In genomic region chr4:155892017-155892416, GRCm38 (mm10) we compare ENCODE assay signal across 8 mouse cellular contexts. TPM values are rescaled to one million over a fixed set of nuclear protein-coding genes. Genes with fewer than 3 reads are reported as not detected.
A peak's percentile ranks its signal among the peaks of the same experiment; 100 is the strongest.
DNase-seq lines count a peak whose midpoint lies in the region; ATAC-seq and TF ChIP-seq lines count a peak whose summit lies in the region.

No protein-coding gene starts in this region.

- no peak for TF ChIP-seq EP300 in stomach, postnatal 0 days (optimal IDR thresholded peaks at IDR 0.05)

- peaks cover 4% of the 10 kb centered on the region for H3K4me1 ChIP-seq in bone marrow, adult 2 months (ENCODE audit: control insufficient read depth, insufficient read depth, low read length)
- H3K4me1 ChIP-seq in embryonic facial prominence, embryonic 13.5 days = peaks cover 48% of the 10 kb centered on the region
- peaks cover 27% of the 10 kb centered on the region for H3K4me1 ChIP-seq in heart, embryonic 11.5 days (ENCODE audit: control insufficient read depth, insufficient read depth, low read length)
- H3K4me1 ChIP-seq in kidney, embryonic 16.5 days (ENCODE audit: insufficient read depth, low read length) = peaks cover 37% of the 10 kb centered on the region
- H3K4me1 ChIP-seq in liver, embryonic 15.5 days (replicated peaks) = peaks cover 53% of the 10 kb centered on the region
- peaks cover 10% of the 10 kb centered on the region for H3K4me1 ChIP-seq in stomach, postnatal 0 days (replicated peaks; ENCODE audit: control insufficient read depth, insufficient read depth)

- H3K27ac ChIP-seq in bone marrow, adult 2 months (ENCODE audit: control insufficient read depth, insufficient read depth, low read depth, low read length, poor library complexity) = peak overlapping the region; percentile 100
- peak overlapping the region; percentile 95 for H3K27ac ChIP-seq in embryonic facial prominence, embryonic 13.5 days
- peak overlapping the region; percentile 96 for H3K27ac ChIP-seq in heart, embryonic 11.5 days (ENCODE audit: low read depth, low read length)
- H3K27ac ChIP-seq in kidney, embryonic 16.5 days (ENCODE audit: low read length) = peak overlapping the region; percentile 97
- H3K27ac ChIP-seq in liver, embryonic 15.5 days (replicated peaks) = peak overlapping the region; percentile 95
- H3K27ac ChIP-seq in stomach, postnatal 0 days (replicated peaks) = peak overlapping the region; percentile 99

- ATAC-seq in embryonic facial prominence, embryonic 13.5 days (ENCODE audit: insufficient number of reproducible peaks, insufficient read depth, low FRiP score, low TSS enrichment, low read depth) = peak; percentile 88
- peak; percentile 94 for ATAC-seq in heart, embryonic 11.5 days (replicated peaks; ENCODE audit: insufficient number of reproducible peaks, low FRiP score, low TSS enrichment)
- peak; percentile 91 for ATAC-seq in kidney, embryonic 16.5 days (ENCODE audit: low FRiP score, low TSS enrichment)
- peak; percentile 91 for ATAC-seq in liver, embryonic 15.5 days (ENCODE audit: insufficient read depth)
- ATAC-seq in stomach, postnatal 0 days (ENCODE audit: low FRiP score, low TSS enrichment) = peak; percentile 89

- DNase-seq in CD4-positive helper T cell, adult 2 months (ENCODE audit: low read depth, low spot score) = peak; percentile 91
- DNase-seq in neural tube, embryonic 10.5 days (ENCODE audit: extremely low spot score, low spot score) = peak; percentile 88
- DNase-seq in stomach, postnatal 0 days (ENCODE audit: low spot score) = peak; percentile 89

- H3K9me3 ChIP-seq in embryonic facial prominence, embryonic 13.5 days = no peaks in the 10 kb centered on the region
- no peaks in the 10 kb centered on the region for H3K9me3 ChIP-seq in heart, embryonic 11.5 days (replicated peaks; ENCODE audit: control insufficient read depth, low read length)
- no peaks in the 10 kb centered on the region for H3K9me3 ChIP-seq in kidney, embryonic 16.5 days (ENCODE audit: low read length)
- H3K9me3 ChIP-seq in liver, embryonic 15.5 days (replicated peaks) = no peaks in the 10 kb centered on the region
- no peaks in the 10 kb centered on the region for H3K9me3 ChIP-seq in stomach, postnatal 0 days (ENCODE audit: control insufficient read depth, low read length)

- H3K27me3 ChIP-seq in embryonic facial prominence, embryonic 13.5 days = no peaks in the 10 kb centered on the region
- no peaks in the 10 kb centered on the region for H3K27me3 ChIP-seq in heart, embryonic 11.5 days (ENCODE audit: control insufficient read depth, insufficient read depth, low read length)
- no peaks in the 10 kb centered on the region for H3K27me3 ChIP-seq in kidney, embryonic 16.5 days (ENCODE audit: insufficient read depth, low read length)
- H3K27me3 ChIP-seq in liver, embryonic 15.5 days = no peaks in the 10 kb centered on the region
- no peaks in the 10 kb centered on the region for H3K27me3 ChIP-seq in stomach, postnatal 0 days (ENCODE audit: control insufficient read depth, insufficient read depth, low read length)

- peaks cover 41% of the 10 kb centered on the region for H3K36me3 ChIP-seq in embryonic facial prominence, embryonic 13.5 days
- peaks cover 12% of the 10 kb centered on the region for H3K36me3 ChIP-seq in heart, embryonic 11.5 days (ENCODE audit: control insufficient read depth, insufficient read depth, low read length)
- peaks cover 30% of the 10 kb centered on the region for H3K36me3 ChIP-seq in kidney, embryonic 16.5 days (ENCODE audit: insufficient read depth, low read length)
- H3K36me3 ChIP-seq in liver, embryonic 15.5 days (replicated peaks) = peaks cover 44% of the 10 kb centered on the region
- H3K36me3 ChIP-seq in stomach, postnatal 0 days (ENCODE audit: control insufficient read depth, insufficient read depth, low read length) = peaks cover 7% of the 10 kb centered on the region

- WGBS in bone marrow, adult 2 months = under 1% methylated on average over 56 of the region's 56 CpGs
- WGBS in embryonic facial prominence, embryonic 13.5 days = under 1% methylated on average over 36 of the region's 56 CpGs
- under 1% methylated on average over 51 of the region's 56 CpGs for WGBS in heart, embryonic 11.5 days (ENCODE audit: insufficient replicate concordance)
- under 1% methylated on average over 56 of the region's 56 CpGs for WGBS in kidney, embryonic 16.5 days
- WGBS in liver, embryonic 15.5 days (ENCODE audit: insufficient replicate concordance) = under 1% methylated on average over 56 of the region's 56 CpGs
- 0% methylated on average over 33 of the region's 56 CpGs for WGBS in stomach, postnatal 0 days

- TF ChIP-seq CTCF in bone marrow, adult 2 months (IDR thresholded peaks at IDR 0.05; ENCODE audit: control insufficient read depth, insufficient read depth, low read length) = no peak
- peak; percentile 45; the same call in 1 of the 2 replicates for TF ChIP-seq CTCF in stomach, postnatal 0 days (IDR thresholded peaks at IDR 0.05; ENCODE audit: low read depth)

- H3K4me2 ChIP-seq in embryonic facial prominence, embryonic 13.5 days = peak overlapping the region; percentile 94
- H3K4me2 ChIP-seq in heart, embryonic 11.5 days = peak overlapping the region; percentile 98
- H3K4me2 ChIP-seq in kidney, embryonic 16.5 days (replicated peaks; ENCODE audit: low read depth, low read length) = peak overlapping the region; percentile 97
- peak overlapping the region; percentile 100 for H3K4me2 ChIP-seq in liver, embryonic 15.5 days
- H3K4me2 ChIP-seq in stomach, postnatal 0 days (replicated peaks; ENCODE audit: low read depth) = peak overlapping the region; percentile 97

- H3K4me3 ChIP-seq in bone marrow, adult 2 months (replicated peaks; ENCODE audit: control insufficient read depth, low read depth, low read length) = peak overlapping the region; percentile 99
- H3K4me3 ChIP-seq in embryonic facial prominence, embryonic 13.5 days = peak overlapping the region; percentile 77
- H3K4me3 ChIP-seq in heart, embryonic 11.5 days (ENCODE audit: low read depth, low read length) = peak overlapping the region; percentile 85
- peak overlapping the region; percentile 82 for H3K4me3 ChIP-seq in kidney, embryonic 16.5 days (ENCODE audit: low read length)
- H3K4me3 ChIP-seq in liver, embryonic 15.5 days (replicated peaks) = peak overlapping the region; percentile 92
- H3K4me3 ChIP-seq in stomach, postnatal 0 days (ENCODE audit: low read depth, low read length) = peak overlapping the region; percentile 94

- H3K9ac ChIP-seq in embryonic facial prominence, embryonic 13.5 days = peak overlapping the region; percentile 85
- H3K9ac ChIP-seq in heart, embryonic 11.5 days (ENCODE audit: low read depth, low read length) = peak overlapping the region; percentile 93
- peak overlapping the region; percentile 87 for H3K9ac ChIP-seq in kidney, embryonic 16.5 days (replicated peaks; ENCODE audit: low read length)
- peak overlapping the region; percentile 91 for H3K9ac ChIP-seq in liver, embryonic 15.5 days
- peak overlapping the region; percentile 94 for H3K9ac ChIP-seq in stomach, postnatal 0 days (ENCODE audit: low read length)

- peak; percentile 46; the same call in 1 of the 2 replicates for TF ChIP-seq POLR2A in bone marrow, adult 2 months (IDR thresholded peaks at IDR 0.05; ENCODE audit: borderline replicate concordance, control insufficient read depth, low read depth, low read length)

RNA-seq across cellular contexts. Expression of gene Acap3, which starts 0.4 kb away (rescaled TPM):
- 15.1 and 30.6 TPM in 2 replicates for polyA plus RNA-seq in bone marrow, adult 2 months (2011; ENCODE audit: insufficient read depth, insufficient read length, low replicate concordance, missing spikeins)
- polyA plus RNA-seq in embryonic facial prominence, embryonic 13.5 days (2015; fragmentation: Nextera tagmentation; extraction: Ambion mirVana) = 21.1 and 21.6 TPM in 2 replicates
- 9.2 and 10.2 TPM in 2 replicates for polyA plus RNA-seq in heart, embryonic 11.5 days (2014; fragmentation: Nextera tagmentation; extraction: Ambion mirVana)
- 16.5 and 17.6 TPM in 2 replicates for polyA plus RNA-seq in kidney, embryonic 16.5 days (2015; fragmentation: Nextera tagmentation; extraction: Ambion mirVana)
- 6.5 and 8.5 TPM in 2 replicates for polyA plus RNA-seq in liver, embryonic 15.5 days (2015; fragmentation: Nextera tagmentation; extraction: Ambion mirVana)
- 9.7 and 10.2 TPM in 2 replicates for polyA plus RNA-seq in stomach, postnatal 0 days (2015; fragmentation: Nextera tagmentation; extraction: Ambion mirVana)

RNA-seq across cellular contexts. Expression of gene Pusl1, which starts 0.4 kb away (rescaled TPM):
- polyA plus RNA-seq in bone marrow, adult 2 months (2011; ENCODE audit: insufficient read depth, insufficient read length, low replicate concordance, missing spikeins) = 5.2 and 18.4 TPM in 2 replicates
- polyA plus RNA-seq in embryonic facial prominence, embryonic 13.5 days (2015; fragmentation: Nextera tagmentation; extraction: Ambion mirVana) = 48.4 and 54.7 TPM in 2 replicates
- polyA plus RNA-seq in heart, embryonic 11.5 days (2014; fragmentation: Nextera tagmentation; extraction: Ambion mirVana) = 30.6 and 32.9 TPM in 2 replicates
- polyA plus RNA-seq in kidney, embryonic 16.5 days (2015; fragmentation: Nextera tagmentation; extraction: Ambion mirVana) = 51.4 and 55.1 TPM in 2 replicates
- polyA plus RNA-seq in liver, embryonic 15.5 days (2015; fragmentation: Nextera tagmentation; extraction: Ambion mirVana) = 14.3 and 15.6 TPM in 2 replicates
- 35.7 and 36.5 TPM in 2 replicates for polyA plus RNA-seq in stomach, postnatal 0 days (2015; fragmentation: Nextera tagmentation; extraction: Ambion mirVana)

RNA-seq across cellular contexts. Expression of gene Ints11, which starts 22.7 kb away (rescaled TPM):
- polyA plus RNA-seq in bone marrow, adult 2 months (2011; ENCODE audit: insufficient read depth, insufficient read length, low replicate concordance, missing spikeins) = 22.2 and 49.5 TPM in 2 replicates
- 70.9 and 81.0 TPM in 2 replicates for polyA plus RNA-seq in embryonic facial prominence, embryonic 13.5 days (2015; fragmentation: Nextera tagmentation; extraction: Ambion mirVana)
- 40.7 and 45.6 TPM in 2 replicates for polyA plus RNA-seq in heart, embryonic 11.5 days (2014; fragmentation: Nextera tagmentation; extraction: Ambion mirVana)
- 72.9 and 80.1 TPM in 2 replicates for polyA plus RNA-seq in kidney, embryonic 16.5 days (2015; fragmentation: Nextera tagmentation; extraction: Ambion mirVana)
- polyA plus RNA-seq in liver, embryonic 15.5 days (2015; fragmentation: Nextera tagmentation; extraction: Ambion mirVana) = 34.3 and 37.6 TPM in 2 replicates
- 30.7 and 32.6 TPM in 2 replicates for polyA plus RNA-seq in stomach, postnatal 0 days (2015; fragmentation: Nextera tagmentation; extraction: Ambion mirVana)

RNA-seq across cellular contexts. Expression of gene Cptp, which starts 22.8 kb away (rescaled TPM):
- polyA plus RNA-seq in bone marrow, adult 2 months (2011; ENCODE audit: insufficient read depth, insufficient read length, low replicate concordance, missing spikeins) = 2.8 and 5.9 TPM in 2 replicates
- polyA plus RNA-seq in embryonic facial prominence, embryonic 13.5 days (2015; fragmentation: Nextera tagmentation; extraction: Ambion mirVana) = 15.6 and 16.4 TPM in 2 replicates
- 12.2 and 12.8 TPM in 2 replicates for polyA plus RNA-seq in heart, embryonic 11.5 days (2014; fragmentation: Nextera tagmentation; extraction: Ambion mirVana)
- 20.0 TPM in 2 replicates for polyA plus RNA-seq in kidney, embryonic 16.5 days (2015; fragmentation: Nextera tagmentation; extraction: Ambion mirVana)
- 7.5 and 8.9 TPM in 2 replicates for polyA plus RNA-seq in liver, embryonic 15.5 days (2015; fragmentation: Nextera tagmentation; extraction: Ambion mirVana)
- 25.0 and 26.5 TPM in 2 replicates for polyA plus RNA-seq in stomach, postnatal 0 days (2015; fragmentation: Nextera tagmentation; extraction: Ambion mirVana)

RNA-seq across cellular contexts. Expression of gene Tas1r3, which starts 28.9 kb away (rescaled TPM):
- polyA plus RNA-seq in bone marrow, adult 2 months (2011; ENCODE audit: insufficient read depth, insufficient read length, low replicate concordance, missing spikeins) = 0.42 TPM in 1 of 2 replicates, not detected in the other
- 0.55 and 0.62 TPM in 2 replicates for polyA plus RNA-seq in embryonic facial prominence, embryonic 13.5 days (2015; fragmentation: Nextera tagmentation; extraction: Ambion mirVana)
- polyA plus RNA-seq in heart, embryonic 11.5 days (2014; fragmentation: Nextera tagmentation; extraction: Ambion mirVana) = 0.11 and 0.18 TPM in 2 replicates
- 0.22 and 0.40 TPM in 2 replicates for polyA plus RNA-seq in kidney, embryonic 16.5 days (2015; fragmentation: Nextera tagmentation; extraction: Ambion mirVana)
- 0.08 and 0.15 TPM in 2 replicates for polyA plus RNA-seq in liver, embryonic 15.5 days (2015; fragmentation: Nextera tagmentation; extraction: Ambion mirVana)
- polyA plus RNA-seq in stomach, postnatal 0 days (2015; fragmentation: Nextera tagmentation; extraction: Ambion mirVana) = 0.11 and 0.28 TPM in 2 replicates

Comparison
In these comparisons a context has a peak if more than half of its experiments do, and no peak if none do; other contexts are left out.
1. Peak in every context shown above with its lines: DNase-seq, ATAC-seq, H3K4me3 ChIP-seq and H3K27ac ChIP-seq.